Mouse (Mus musculus) erythroblast, embryonic 14.5 days (primary cell): ENCODE results near the gene S1pr4. TPM values are rescaled to one million over a fixed set of nuclear protein-coding genes. Genes with fewer than 3 reads are reported as not detected.

Experiments used
- H3K27me3 ChIP-seq: 2 replicates; pipeline ENCODE4 v1.6.1; 2012; ENCODE audit warnings: inconsistent platforms; ENCODE audit not compliant: control insufficient read depth
- H3K36me3 ChIP-seq: 2 replicates; pipeline ENCODE4 v1.6.1; 2012; ENCODE audit warnings: mild to moderate bottlenecking, inconsistent platforms; ENCODE audit not compliant: control insufficient read depth
- H3K4me1 ChIP-seq: 2 replicates; pipeline ENCODE4 v1.6.1; 2012; ENCODE audit warnings: inconsistent platforms; ENCODE audit not compliant: control insufficient read depth
- H3K4me3 ChIP-seq: replicated peaks from 2 replicates; pipeline ENCODE3; 2012; ENCODE audit warnings: moderate library complexity, mild to moderate bottlenecking, inconsistent platforms
- H3K9me3 ChIP-seq: 2 replicates; pipeline ENCODE4 v1.6.1; 2012; ENCODE audit warnings: low read length, inconsistent platforms, mixed read lengths; ENCODE audit not compliant: control insufficient read depth
- GATA1 ChIP-seq: IDR thresholded peaks from 2 replicates; pipeline ENCODE4 v1.6.1; 2012; ENCODE audit warnings: low read length, inconsistent platforms, mixed read lengths
- TAL1 ChIP-seq: IDR thresholded peaks from 3 replicates; pipeline ENCODE4 v1.6.1; 2012; ENCODE audit warnings: low read length, inconsistent platforms, mixed read lengths
- polyA plus RNA-seq: library from polyadenylated mRNA; stranded (reverse); fragments of >175 nt; gene quantifications from 2 replicates; pipeline ENCODE4 v1.2.3, GENCODE M21; 2012

S1pr4 gene
- polyA plus RNA-seq, 1 experiment = 0.04 TPM

GRCm38 (mm10) chr10:81473003-81473451 lies 26.9 kb downstream of the S1pr4 start:
- TF ChIP-seq TAL1 (no peak), GATA1 (no peak)
- Histone ChIP-seq H3K36me3 (no peaks in the 10 kb centered on the region), H3K4me1 (peaks cover 7% of the 10 kb centered on the region), H3K27me3 (peaks cover 91% of the 10 kb centered on the region), H3K9me3 (no peaks in the 10 kb centered on the region; the same call in 1 of the 2 replicates), H3K4me3 (no peak overlapping the region)

GRCm38 (mm10) chr10:81472403-81473002 lies 27.4 kb downstream of the S1pr4 start:
- H3K4me1 ChIP-seq = peaks cover 4% of the 10 kb centered on the region
- H3K9me3 ChIP-seq = no peaks in the 10 kb centered on the region; the same call in 1 of the 2 replicates
- peaks cover 93% of the 10 kb centered on the region for H3K27me3 ChIP-seq
- H3K36me3 ChIP-seq = no peaks in the 10 kb centered on the region
- TF ChIP-seq GATA1 (no peak), TAL1 (no peak)
- H3K4me3 ChIP-seq = no peak overlapping the region

GRCm38 (mm10) chr10:81470454-81470853 lies 29.5 kb downstream of the S1pr4 start:
- Histone ChIP-seq H3K4me3 (no peak overlapping the region), H3K27me3 (peaks cover 93% of the 10 kb centered on the region), H3K9me3 (no peaks in the 10 kb centered on the region; the same call in 1 of the 2 replicates), H3K36me3 (no peaks in the 10 kb centered on the region), H3K4me1 (peaks cover 1% of the 10 kb centered on the region)
- TF ChIP-seq GATA1 (no peak), TAL1 (no peak)

GRCm38 (mm10) chr10:81469253-81469652 lies 30.7 kb downstream of the S1pr4 start:
- Histone ChIP-seq H3K36me3 (no peaks in the 10 kb centered on the region), H3K4me3 (no peak overlapping the region), H3K27me3 (peaks cover 93% of the 10 kb centered on the region), H3K4me1 (peaks cover 13% of the 10 kb centered on the region), H3K9me3 (peaks cover 2% of the 10 kb centered on the region; the same call in 1 of the 2 replicates)
- no peak; the same call in 1 of the 2 replicates for TF ChIP-seq GATA1
- no peak for TF ChIP-seq TAL1

GRCm38 (mm10) chr10:81467670-81468235 lies 32.2 kb downstream of the S1pr4 start:
- Histone ChIP-seq H3K27me3 (peaks cover 93% of the 10 kb centered on the region), H3K36me3 (no peaks in the 10 kb centered on the region), H3K9me3 (peaks cover 2% of the 10 kb centered on the region; the same call in 1 of the 2 replicates), H3K4me1 (peaks cover 18% of the 10 kb centered on the region), H3K4me3 (no peak overlapping the region)
- TF ChIP-seq GATA1 (no peak), TAL1 (no peak)

GRCm38 (mm10) chr10:81466881-81467280 lies 33.1 kb downstream of the S1pr4 start:
- Histone ChIP-seq H3K36me3 (no peaks in the 10 kb centered on the region), H3K4me3 (no peak overlapping the region), H3K4me1 (peaks cover 22% of the 10 kb centered on the region), H3K9me3 (peaks cover 2% of the 10 kb centered on the region; the same call in 1 of the 2 replicates), H3K27me3 (peaks cover 93% of the 10 kb centered on the region)
- TF ChIP-seq TAL1 (no peak), GATA1 (no peak)

- Histone ChIP-seq H3K4me1 (peaks cover 22% of the 10 kb centered on the region), H3K4me3 (no peak overlapping the region), H3K36me3 (no peaks in the 10 kb centered on the region), H3K9me3 (peaks cover 2% of the 10 kb centered on the region; the same call in 1 of the 2 replicates), H3K27me3 (peaks cover 95% of the 10 kb centered on the region)
- TF ChIP-seq GATA1 (no peak), TAL1 (no peak)
These were observed 33.9 kb downstream of the S1pr4 start for GRCm38 (mm10) chr10:81466066-81466465.

- H3K27me3 ChIP-seq = peaks cover 96% of the 10 kb centered on the region
- H3K4me3 ChIP-seq = no peak overlapping the region
- H3K4me1 ChIP-seq = peaks cover 22% of the 10 kb centered on the region
These were observed 34.7 kb downstream of the S1pr4 start for GRCm38 (mm10) chr10:81465265-81465645.

GRCm38 (mm10) chr10:81464405-81465264 lies 35.3 kb downstream of the S1pr4 start:
- Histone ChIP-seq H3K4me3 (peak overlapping the region; percentile 43), H3K27me3 (peaks cover 98% of the 10 kb centered on the region), H3K4me1 (peaks cover 22% of the 10 kb centered on the region), H3K36me3 (no peaks in the 10 kb centered on the region), H3K9me3 (peaks cover 2% of the 10 kb centered on the region; the same call in 1 of the 2 replicates)
- TF ChIP-seq TAL1 (no peak), GATA1 (no peak)

More at GRCm38 (mm10) chr10:81465265-81465645, 34.7 kb downstream of the S1pr4 start:
- Histone ChIP-seq H3K9me3 (peaks cover 2% of the 10 kb centered on the region; the same call in 1 of the 2 replicates), H3K36me3 (no peaks in the 10 kb centered on the region)
- no peak for TF ChIP-seq TAL1
- no peak for TF ChIP-seq GATA1
